Mouse (Mus musculus): ENCODE measurements around the gene Cald1. TPM values are rescaled to one million over a fixed set of nuclear protein-coding genes. Genes with fewer than 3 reads are reported as not detected.
A peak's percentile ranks its signal among the peaks of the same experiment; 100 is the strongest.

The Cald1 gene
- polyA plus RNA-seq, 1 experiment from 2014 or later = 155 TPM

GRCm38 (mm10) chr6:34688971-34689370, 90.7 kb downstream of the Cald1 start:
- H3K27me3 ChIP-seq (ENCODE audit: control insufficient read depth, insufficient read depth, low read length) = no peaks in the 10 kb centered on the region
- no peaks in the 10 kb centered on the region for H3K9me3 ChIP-seq (ENCODE audit: control insufficient read depth, low read length)
- H3K36me3 ChIP-seq (ENCODE audit: control insufficient read depth, insufficient read depth, low read length) = no peaks in the 10 kb centered on the region; the same call in 1 of the 2 replicates
- H3K27ac ChIP-seq (replicated peaks; ENCODE audit: low read depth, low read length) = no peak overlapping the region
- DNase-seq (ENCODE audit: low spot score) (no peak), ATAC-seq (ENCODE audit: insufficient number of reproducible peaks, low FRiP score, low TSS enrichment, low read depth) (no peak)
- no peak overlapping the region for H3K9ac ChIP-seq (ENCODE audit: low read length)
- peaks cover 2% of the 10 kb centered on the region; the same call in 1 of the 2 replicates for H3K4me1 ChIP-seq (ENCODE audit: control insufficient read depth, insufficient read depth, low read length)
- no peak overlapping the region for H3K4me3 ChIP-seq (ENCODE audit: low read depth, low read length)
- WGBS = 81% methylated on average over 2 of the region's 2 CpGs
- no peak overlapping the region for H3K4me2 ChIP-seq (ENCODE audit: low read depth, severe bottlenecking)

GRCm38 (mm10) chr6:34691416-34691815, 93.1 kb downstream of the Cald1 start:
- no peak for ATAC-seq (ENCODE audit: insufficient number of reproducible peaks, low FRiP score, low TSS enrichment, low read depth)

GRCm38 (mm10) chr6:34694096-34694495, 95.8 kb downstream of the Cald1 start:
- Histone ChIP-seq H3K4me1 (ENCODE audit: control insufficient read depth, insufficient read depth, low read length) (no peaks in the 10 kb centered on the region), H3K27me3 (ENCODE audit: control insufficient read depth, insufficient read depth, low read length) (no peaks in the 10 kb centered on the region), H3K9me3 (ENCODE audit: control insufficient read depth, low read length) (no peaks in the 10 kb centered on the region), H3K36me3 (ENCODE audit: control insufficient read depth, insufficient read depth, low read length) (no peaks in the 10 kb centered on the region; the same call in 1 of the 2 replicates), H3K9ac (ENCODE audit: low read length) (no peak overlapping the region), H3K27ac (replicated peaks; ENCODE audit: low read depth, low read length) (no peak overlapping the region), H3K4me3 (ENCODE audit: low read depth, low read length) (no peak overlapping the region), H3K4me2 (ENCODE audit: low read depth, severe bottlenecking) (no peak overlapping the region)
- 90% methylated on average over 4 of the region's 4 CpGs for WGBS
- no peak for ATAC-seq (ENCODE audit: insufficient number of reproducible peaks, low FRiP score, low TSS enrichment, low read depth)
- no peak for DNase-seq (ENCODE audit: low spot score)

More at GRCm38 (mm10) chr6:34691416-34691815, 93.1 kb downstream of the Cald1 start:
- no peaks in the 10 kb centered on the region for H3K27me3 ChIP-seq (ENCODE audit: control insufficient read depth, insufficient read depth, low read length)
- no peak for DNase-seq (ENCODE audit: low spot score)
- no peak overlapping the region for H3K9ac ChIP-seq (ENCODE audit: low read length)
- no peak overlapping the region for H3K4me2 ChIP-seq (ENCODE audit: low read depth, severe bottlenecking)
- no peaks in the 10 kb centered on the region for H3K4me1 ChIP-seq (ENCODE audit: control insufficient read depth, insufficient read depth, low read length)
- H3K36me3 ChIP-seq (ENCODE audit: control insufficient read depth, insufficient read depth, low read length) = no peaks in the 10 kb centered on the region; the same call in 1 of the 2 replicates
- H3K9me3 ChIP-seq (ENCODE audit: control insufficient read depth, low read length) = no peaks in the 10 kb centered on the region
- no peak overlapping the region for H3K4me3 ChIP-seq (ENCODE audit: low read depth, low read length)
- 87% methylated on average over 7 of the region's 7 CpGs for WGBS
- no peak overlapping the region for H3K27ac ChIP-seq (replicated peaks; ENCODE audit: low read depth, low read length)

GRCm38 (mm10) chr6:34703421-34704120, 105.3 kb downstream of the Cald1 start:
- no peak overlapping the region for H3K4me3 ChIP-seq (ENCODE audit: low read depth, low read length)
- H3K9me3 ChIP-seq (ENCODE audit: control insufficient read depth, low read length) = no peaks in the 10 kb centered on the region; the same call in 1 of the 2 replicates
- 83% methylated on average over 1 of the region's 1 CpGs for WGBS
- no peak overlapping the region for H3K9ac ChIP-seq (ENCODE audit: low read length)
- no peak overlapping the region for H3K4me2 ChIP-seq (ENCODE audit: low read depth, severe bottlenecking)
- no peak for DNase-seq (ENCODE audit: low spot score)
- H3K27me3 ChIP-seq (ENCODE audit: control insufficient read depth, insufficient read depth, low read length) = no peaks in the 10 kb centered on the region
- no peak for ATAC-seq (ENCODE audit: insufficient number of reproducible peaks, low FRiP score, low TSS enrichment, low read depth)
- H3K27ac ChIP-seq (replicated peaks; ENCODE audit: low read depth, low read length) = no peak overlapping the region
- H3K4me1 ChIP-seq (ENCODE audit: control insufficient read depth, insufficient read depth, low read length) = peaks cover 14% of the 10 kb centered on the region
- H3K36me3 ChIP-seq (ENCODE audit: control insufficient read depth, insufficient read depth, low read length) = no peaks in the 10 kb centered on the region

- Histone ChIP-seq H3K9ac (ENCODE audit: low read length) (no peak overlapping the region), H3K4me3 (ENCODE audit: low read depth, low read length) (no peak overlapping the region), H3K27me3 (ENCODE audit: control insufficient read depth, insufficient read depth, low read length) (no peaks in the 10 kb centered on the region), H3K36me3 (ENCODE audit: control insufficient read depth, insufficient read depth, low read length) (no peaks in the 10 kb centered on the region), H3K4me1 (ENCODE audit: control insufficient read depth, insufficient read depth, low read length) (peaks cover 28% of the 10 kb centered on the region), H3K4me2 (ENCODE audit: low read depth, severe bottlenecking) (no peak overlapping the region), H3K27ac (replicated peaks; ENCODE audit: low read depth, low read length) (peak overlapping the region; percentile 17; the same call in 1 of the 2 replicates), H3K9me3 (ENCODE audit: control insufficient read depth, low read length) (no peaks in the 10 kb centered on the region; the same call in 1 of the 2 replicates)
- DNase-seq (ENCODE audit: low spot score) = no peak
- 26% methylated on average over 2 of the region's 2 CpGs for WGBS
- no peak for ATAC-seq (ENCODE audit: insufficient number of reproducible peaks, low FRiP score, low TSS enrichment, low read depth)
Measured at GRCm38 (mm10) chr6:34707521-34707920, 109.2 kb downstream of the Cald1 start.

GRCm38 (mm10) chr6:34708650-34709265, 110.5 kb downstream of the Cald1 start:
- Histone ChIP-seq H3K27me3 (ENCODE audit: control insufficient read depth, insufficient read depth, low read length) (no peaks in the 10 kb centered on the region), H3K9ac (ENCODE audit: low read length) (peak overlapping the region; percentile 68; the same call in 1 of the 2 replicates), H3K4me3 (ENCODE audit: low read depth, low read length) (peak overlapping the region; percentile 36), H3K36me3 (ENCODE audit: control insufficient read depth, insufficient read depth, low read length) (no peaks in the 10 kb centered on the region), H3K4me1 (ENCODE audit: control insufficient read depth, insufficient read depth, low read length) (peaks cover 28% of the 10 kb centered on the region), H3K4me2 (ENCODE audit: low read depth, severe bottlenecking) (peak overlapping the region; percentile 60), H3K9me3 (ENCODE audit: control insufficient read depth, low read length) (no peaks in the 10 kb centered on the region; the same call in 1 of the 2 replicates), H3K27ac (replicated peaks; ENCODE audit: low read depth, low read length) (peak overlapping the region; percentile 76; the same call in 1 of the 2 replicates)
- DNase-seq (ENCODE audit: low spot score) (no peak), ATAC-seq (ENCODE audit: insufficient number of reproducible peaks, low FRiP score, low TSS enrichment, low read depth) (peak; percentile 52; the same call in 1 of the 2 replicates)
- WGBS = 29% methylated on average over 13 of the region's 13 CpGs

- 1% methylated on average over 11 of the region's 11 CpGs for WGBS
- DNase-seq (ENCODE audit: low spot score) = peak; percentile 77
- peaks cover 28% of the 10 kb centered on the region for H3K4me1 ChIP-seq (ENCODE audit: control insufficient read depth, insufficient read depth, low read length)
Measured at GRCm38 (mm10) chr6:34709289-34709688, 111.0 kb downstream of the Cald1 start.

GRCm38 (mm10) chr6:34709946-34710682, 111.8 kb downstream of the Cald1 start:
- Histone ChIP-seq H3K27me3 (ENCODE audit: control insufficient read depth, insufficient read depth, low read length) (no peaks in the 10 kb centered on the region), H3K36me3 (ENCODE audit: control insufficient read depth, insufficient read depth, low read length) (no peaks in the 10 kb centered on the region), H3K4me2 (ENCODE audit: low read depth, severe bottlenecking) (peak overlapping the region; percentile 60), H3K9ac (ENCODE audit: low read length) (peak overlapping the region; percentile 68), H3K4me1 (ENCODE audit: control insufficient read depth, insufficient read depth, low read length) (peaks cover 28% of the 10 kb centered on the region), H3K9me3 (ENCODE audit: control insufficient read depth, low read length) (no peaks in the 10 kb centered on the region; the same call in 1 of the 2 replicates), H3K4me3 (ENCODE audit: low read depth, low read length) (peak overlapping the region; percentile 36), H3K27ac (replicated peaks; ENCODE audit: low read depth, low read length) (peak overlapping the region; percentile 76)
- ATAC-seq (ENCODE audit: insufficient number of reproducible peaks, low FRiP score, low TSS enrichment, low read depth) (no peak), DNase-seq (ENCODE audit: low spot score) (peak; percentile 63)
- 5% methylated on average over 14 of the region's 14 CpGs for WGBS

More at GRCm38 (mm10) chr6:34709289-34709688, 111.0 kb downstream of the Cald1 start:
- ATAC-seq (ENCODE audit: insufficient number of reproducible peaks, low FRiP score, low TSS enrichment, low read depth) = peak; percentile 71
- H3K27me3 ChIP-seq (ENCODE audit: control insufficient read depth, insufficient read depth, low read length) = no peaks in the 10 kb centered on the region
- no peaks in the 10 kb centered on the region; the same call in 1 of the 2 replicates for H3K9me3 ChIP-seq (ENCODE audit: control insufficient read depth, low read length)
- H3K9ac ChIP-seq (ENCODE audit: low read length) = peak overlapping the region; percentile 68
- peak overlapping the region; percentile 36 for H3K4me3 ChIP-seq (ENCODE audit: low read depth, low read length)
- no peaks in the 10 kb centered on the region for H3K36me3 ChIP-seq (ENCODE audit: control insufficient read depth, insufficient read depth, low read length)
- H3K4me2 ChIP-seq (ENCODE audit: low read depth, severe bottlenecking) = peak overlapping the region; percentile 60
- peak overlapping the region; percentile 76 for H3K27ac ChIP-seq (replicated peaks; ENCODE audit: low read depth, low read length)
